Mouse (Mus musculus): Measurements from ENCODE around the gene Olfr135. TPM values are rescaled to one million over a fixed set of nuclear protein-coding genes. Genes with fewer than 3 reads are reported as not detected.

Gene Olfr135
- total RNA-seq (2021) = not detected
- long read RNA-seq, experiment 1 = 0 reads
- long read RNA-seq, experiment 2 = 0 reads

DNA sequence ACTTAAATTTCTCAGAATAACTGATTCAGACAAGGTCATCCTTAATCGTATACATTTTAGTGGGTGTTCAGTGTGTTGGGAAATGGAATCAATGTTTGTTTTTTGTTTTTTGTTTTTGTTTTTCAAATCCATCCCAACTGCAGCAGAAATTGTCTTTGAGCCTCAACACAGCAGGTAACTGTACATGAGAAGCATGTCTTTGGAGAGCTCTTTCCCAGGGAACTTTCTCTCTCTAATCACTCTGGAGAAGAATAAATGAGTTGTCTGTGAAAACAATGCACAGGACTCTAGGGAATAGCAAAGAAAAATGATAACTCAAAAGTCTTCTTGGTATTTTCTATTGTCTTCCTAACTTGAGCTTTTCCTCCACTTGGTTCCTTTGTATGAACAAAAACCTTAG lies at the start of gene Olfr135:
TSS of gene Olfr135 (plus strand) at position 301 of the 400 bp plus-strand sequence.
- intact Hi-C loops (cut with DNase I) = no loop called here
- DNase-seq (ENCODE audit: low spot score in 2 of 2) = no peak

DNA sequence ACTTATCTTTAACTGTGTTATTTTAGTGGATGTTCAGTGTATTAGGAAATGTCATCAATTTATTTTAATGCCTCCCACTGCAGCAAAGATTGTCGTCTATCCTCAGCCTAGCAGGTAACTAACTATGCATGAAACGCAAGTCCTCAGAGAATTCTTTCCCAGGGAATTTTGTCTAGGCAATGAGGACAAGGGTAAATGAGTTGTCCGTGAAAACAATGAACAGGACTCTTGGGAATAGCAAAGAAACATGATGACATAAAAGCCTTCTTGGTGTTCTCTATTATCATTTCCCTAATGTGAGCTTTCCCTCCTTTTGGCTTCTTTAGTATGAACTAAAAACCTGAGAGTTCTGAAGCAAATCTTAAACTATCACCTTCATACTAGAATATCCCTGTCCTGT lies 33.0 kb upstream of the Olfr135 start, which contains the start of gene Olfr134:
TSS of gene Olfr134 (plus strand) at position 301 of the 400 bp plus-strand sequence.
- intact Hi-C loops (cut with DNase I) = no loop called here

More for the DNA sequence above, 33.0 kb upstream of the Olfr135 start, which contains the start of gene Olfr134:
- DNase-seq (ENCODE audit: low spot score in 2 of 2) = no peak

Other genes with a start within 250 kb of the Olfr135 start
- gene Olfr129, start 144.3 kb upstream of the Olfr135 start, total RNA-seq (2021) = not detected
- not detected for gene Olfr130, start 140.4 kb upstream of the Olfr135 start, total RNA-seq (2021)
- gene Olfr131, start 115.6 kb upstream of the Olfr135 start, total RNA-seq (2021) = not detected
- gene Olfr132, start 69.8 kb upstream of the Olfr135 start, total RNA-seq (2021) = not detected
- not detected for gene Olfr133, start 59.1 kb upstream of the Olfr135 start, total RNA-seq (2021)
- gene Olfr134, start 32.9 kb upstream of the Olfr135 start, total RNA-seq (2021) = not detected
- not detected for gene Olfr138, start 56.7 kb downstream of the Olfr135 start, total RNA-seq (2021)
- not detected for gene Olfr137, start 103.2 kb downstream of the Olfr135 start, total RNA-seq (2021)
- gene Olfr136, start 125.5 kb downstream of the Olfr135 start, total RNA-seq (2021) = not detected
- gene Esp36, start 215.8 kb downstream of the Olfr135 start, total RNA-seq (2021) = not detected

All from left cerebral cortex, postnatal 14 days (tissue).